In genomic region chr3:86998433-86999414, GRCm38 (mm10) we compare ENCODE assay signal across 7 mouse cellular contexts. TPM values are rescaled to one million over a fixed set of nuclear protein-coding genes. Genes with fewer than 3 reads are reported as not detected.
A peak's percentile ranks its signal among the peaks of the same experiment; 100 is the strongest.
DNase-seq lines count a peak whose midpoint lies in the region; ATAC-seq lines count a peak whose summit lies in the region.
"Not testable (repeated sequence)": the region's sequence is repeated elsewhere in the genome, so short reads cannot be mapped to it uniquely, and the experiment has no call there.

No protein-coding gene starts in this region.

- not testable (repeated sequence) for H3K27me3 ChIP-seq in embryonic facial prominence, embryonic 10.5 days (replicated peaks; ENCODE audit: low read depth, poor library complexity, severe bottlenecking); limb, embryonic 11.5 days (ENCODE audit: control insufficient read depth, insufficient read depth, low read length); midbrain, embryonic 12.5 days

- peak; percentile 97 for ATAC-seq in limb, embryonic 11.5 days (ENCODE audit: insufficient number of reproducible peaks, low FRiP score, low TSS enrichment, low read depth)
- ATAC-seq in midbrain, embryonic 12.5 days (ENCODE audit: low FRiP score, low read depth), result peak; percentile 96

- H3K36me3 ChIP-seq in embryonic facial prominence, embryonic 10.5 days (replicated peaks); limb, embryonic 11.5 days (ENCODE audit: control insufficient read depth, insufficient read depth, low read length); midbrain, embryonic 12.5 days: not testable (repeated sequence)

- H3K27ac ChIP-seq in embryonic facial prominence, embryonic 10.5 days (replicated peaks), result peak overlapping the region; percentile 92
- peak overlapping the region; percentile 54 for H3K27ac ChIP-seq in limb, embryonic 11.5 days (replicated peaks; ENCODE audit: low read depth, low read length)
- peak overlapping the region; percentile 83 for H3K27ac ChIP-seq in midbrain, embryonic 12.5 days (replicated peaks)

- peak; percentile 89 for DNase-seq in adrenal gland, postnatal 10 days
- peak; percentile 84 for DNase-seq in embryonic facial prominence, embryonic 10.5 days (ENCODE audit: low spot score)
- DNase-seq in heart, adult 18-20 months, result peak; percentile 82 to 85
- DNase-seq in kidney, adult 11 months, result peak; percentile 63
- peak; percentile 83 for DNase-seq in limb, embryonic 11.5 days (ENCODE audit: low spot score)
- DNase-seq in skeletal muscle tissue, adult 2 months (ENCODE audit: low read depth, low spot score), result peak; percentile 36

- peak overlapping the region; percentile 54 for H3K4me2 ChIP-seq in limb, embryonic 11.5 days (ENCODE audit: low read depth, severe bottlenecking)
- H3K4me2 ChIP-seq in midbrain, embryonic 12.5 days (replicated peaks), result peak overlapping the region; percentile 67

- not testable (repeated sequence) for H3K9me3 ChIP-seq in embryonic facial prominence, embryonic 10.5 days; limb, embryonic 11.5 days (ENCODE audit: control insufficient read depth, low read length); midbrain, embryonic 12.5 days

- H3K9ac ChIP-seq in limb, embryonic 11.5 days (ENCODE audit: low read length), result peak overlapping the region; percentile 85
- H3K9ac ChIP-seq in midbrain, embryonic 12.5 days (replicated peaks), result peak overlapping the region; percentile 65

- 8% methylated on average over 24 of the region's 24 CpGs for WGBS in embryonic facial prominence, embryonic 10.5 days
- 4% methylated on average over 23 of the region's 24 CpGs for WGBS in limb, embryonic 11.5 days
- WGBS in midbrain, embryonic 12.5 days, result 6% methylated on average over 24 of the region's 24 CpGs

- H3K4me1 ChIP-seq in embryonic facial prominence, embryonic 10.5 days, result peaks cover 11% of the 10 kb centered on the region
- not testable (repeated sequence) for H3K4me1 ChIP-seq in limb, embryonic 11.5 days (ENCODE audit: control insufficient read depth, insufficient read depth, low read length); midbrain, embryonic 12.5 days

- H3K4me3 ChIP-seq in embryonic facial prominence, embryonic 10.5 days, result peak overlapping the region; percentile 67
- H3K4me3 ChIP-seq in limb, embryonic 11.5 days (ENCODE audit: low read depth, low read length), result peak overlapping the region; percentile 48
- H3K4me3 ChIP-seq in midbrain, embryonic 12.5 days, result peak overlapping the region; percentile 60

RNA-seq across cellular contexts. Expression of gene Cd1d1, which starts 0.5 kb away (rescaled TPM):
- 100 to 1,000 TPM in 1 of 2 experiments, 10 to 100 TPM in 1; 88.3 to 121 TPM for total RNA-seq in adrenal gland, postnatal 10 days (2021)
- 22.1 and 28.9 TPM in 2 replicates for polyA plus RNA-seq in embryonic facial prominence, embryonic 10.5 days (2016; fragmentation: Nextera tagmentation; extraction: Ambion mirVana)
- 1 to 10 TPM; 4.5 to 6.6 TPM for total RNA-seq in heart, adult 18-20 months (2021)
- 22.2 and 25.4 TPM in 2 replicates for polyA plus RNA-seq in limb, embryonic 11.5 days (2014; fragmentation: Nextera tagmentation; extraction: Ambion mirVana)
- polyA plus RNA-seq in midbrain, embryonic 12.5 days (2016; fragmentation: Nextera tagmentation; extraction: Ambion mirVana), result 53.2 and 56.8 TPM in 2 replicates

Comparison
In these comparisons a context has a peak if more than half of its experiments do, and no peak if none do; other contexts are left out.
1. Peak in every context shown above with its lines: DNase-seq, ATAC-seq, H3K4me3 ChIP-seq and H3K27ac ChIP-seq.
2. DNase-seq: peak in every context shown above with its lines; median percentile 89 in adrenal gland, postnatal 10 days; 84 in embryonic facial prominence, embryonic 10.5 days; 84 in heart, adult 18-20 months; 83 in limb, embryonic 11.5 days; 63 in kidney, adult 11 months; 36 in skeletal muscle tissue, adult 2 months.